Mouse (Mus musculus) c-Kit-negative CD71-positive TER-119-positive erythroid progenitor cells, embryonic 14.5 days (primary cell): ENCODE results near the gene Mrs2.

ENCODE experiments used
- DNase-seq: peaks from one replicate; pipeline ENCODE4 v3.0.0-alpha.2; 2013; ENCODE audit warnings: low read depth, low spot score

Mrs2 gene

DNA sequence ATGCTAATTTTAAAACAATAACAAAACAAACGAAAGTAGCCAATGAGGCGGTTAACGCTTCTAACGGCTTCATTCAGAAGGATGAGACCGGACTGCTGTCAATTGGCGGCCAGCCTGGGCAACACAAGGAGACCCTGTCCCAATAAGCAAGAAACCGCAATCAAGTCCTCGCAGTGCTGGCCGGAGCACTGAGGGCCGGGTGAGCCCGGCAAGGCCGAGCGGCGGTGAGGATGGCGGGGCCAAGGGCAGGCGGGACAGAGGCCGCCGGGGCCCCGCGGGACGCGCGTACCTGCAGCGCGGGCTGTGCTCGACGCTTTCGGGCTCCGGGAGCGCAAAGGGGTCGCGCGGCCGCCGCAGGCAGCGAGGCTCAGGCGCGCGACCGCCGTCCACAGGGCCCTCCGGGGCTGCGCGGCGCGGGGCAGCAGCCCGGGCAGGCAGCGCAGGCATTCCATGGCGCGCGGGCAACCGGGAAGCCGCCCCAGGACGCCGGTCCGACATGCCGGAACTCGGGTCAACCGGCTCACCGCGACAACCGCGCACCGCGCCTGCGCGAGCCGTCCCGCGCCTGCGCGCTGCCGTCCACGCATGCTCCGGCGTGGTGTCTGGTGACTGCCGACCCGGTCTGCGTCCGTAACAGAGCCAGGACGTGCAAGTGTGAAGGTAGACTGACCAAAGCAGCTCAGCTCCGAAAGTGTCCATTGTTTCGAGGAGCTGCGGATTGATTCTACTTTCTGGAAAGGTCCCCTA, at the start of gene Mrs2:
TSS of gene Mrs2 (minus strand) at position 587 of the 747 bp plus-strand sequence.
- DNase-seq: peak; percentile 74

GRCm38 (mm10) chr13:25069765-25070164, 49.6 kb upstream of the Mrs2 start:
- DNase-seq: no peak

DNA sequence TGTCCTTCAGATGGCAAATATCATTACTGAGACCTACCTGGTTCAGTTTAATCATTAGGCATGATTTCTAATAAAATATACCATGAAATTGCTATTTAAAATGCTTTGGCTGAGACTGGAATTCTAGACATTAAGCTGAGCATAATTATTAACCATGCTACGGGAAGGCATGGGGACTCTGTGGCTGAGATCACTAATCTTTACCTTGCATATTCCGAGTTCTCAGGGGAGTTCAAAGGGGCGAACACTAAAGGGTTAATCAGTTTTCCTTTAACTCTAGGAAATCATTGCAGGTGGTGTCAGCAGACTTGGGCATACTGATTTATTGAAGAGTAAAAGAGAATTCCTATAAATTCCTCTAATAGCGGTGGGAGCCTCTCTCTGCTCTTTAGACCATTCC, 47.0 kb upstream of the Mrs2 start:
- no peak for DNase-seq

- DNase-seq: no peak
Measured at GRCm38 (mm10) chr13:25066659-25067058, 46.5 kb upstream of the Mrs2 start.

GRCm38 (mm10) chr13:25055873-25056667, 35.9 kb upstream of the Mrs2 start, which contains the start of gene Dcdc2a:
TSS of gene Dcdc2a (plus strand) at chr13:25056004.
- no peak for DNase-seq

- no peak for DNase-seq
Measured at GRCm38 (mm10) chr13:25055111-25055554, 35.0 kb upstream of the Mrs2 start.

DNA sequence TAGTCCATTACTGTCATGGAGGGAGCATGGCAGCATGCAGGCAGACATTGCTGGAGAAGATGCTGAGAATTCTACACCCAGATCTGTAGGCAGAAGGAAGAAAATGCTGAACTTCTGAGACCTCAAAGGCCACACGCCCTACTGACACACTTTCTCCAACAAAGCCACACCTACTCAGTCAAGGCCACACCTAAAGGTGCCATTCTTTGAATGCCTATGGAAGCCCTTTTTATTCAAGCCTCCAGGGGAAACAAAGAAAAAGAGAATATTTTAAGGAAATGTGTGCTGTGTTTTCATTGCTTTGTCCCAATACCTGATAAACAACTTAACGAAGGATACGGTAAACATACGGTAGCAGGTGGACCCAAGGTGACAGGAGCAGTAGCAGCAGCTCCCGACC, 32.5 kb upstream of the Mrs2 start:
- DNase-seq: no peak

GRCm38 (mm10) chr13:25039488-25039887, 19.3 kb upstream of the Mrs2 start:
- no peak for DNase-seq

DNA sequence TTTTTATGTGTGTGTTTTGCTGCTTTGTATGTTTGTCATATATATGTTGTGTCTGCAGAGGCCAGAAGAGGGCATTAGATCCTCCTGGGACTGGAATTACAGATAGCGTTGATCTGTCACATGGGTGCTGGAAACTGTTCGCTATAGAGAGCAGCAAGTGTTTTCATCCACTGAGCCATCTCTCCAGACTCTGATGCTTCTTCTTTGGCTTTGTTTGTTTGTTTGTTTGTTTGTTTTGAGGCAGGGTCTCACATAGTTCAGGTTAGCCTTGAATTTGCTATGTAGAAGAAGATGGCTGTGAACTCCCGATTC, 6.9 kb upstream of the Mrs2 start:
- DNase-seq: no peak

GRCm38 (mm10) chr13:25026409-25027113, 6.4 kb upstream of the Mrs2 start:
- no peak for DNase-seq

GRCm38 (mm10) chr13:25024655-25025054, 4.5 kb upstream of the Mrs2 start:
- no peak for DNase-seq

DNA sequence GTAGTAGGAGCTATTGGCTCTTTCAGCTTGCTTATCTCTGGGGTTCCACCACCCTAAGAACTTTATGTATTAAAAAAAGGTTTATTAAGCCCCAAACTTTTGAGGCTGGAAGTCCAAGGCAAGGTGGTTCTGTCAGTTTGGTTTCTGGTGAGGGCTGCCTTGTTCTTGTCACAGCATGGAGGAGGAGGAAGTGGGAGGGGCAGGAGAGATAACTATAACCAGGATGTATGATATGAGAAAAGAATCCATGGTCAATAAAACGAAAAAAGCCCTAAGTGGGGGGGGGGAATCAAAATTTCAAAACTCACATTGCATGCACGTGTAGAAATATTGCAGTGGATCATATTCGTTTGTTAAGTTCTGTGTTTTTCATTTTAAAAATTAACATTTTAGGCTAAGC, 3.0 kb upstream of the Mrs2 start:
- no peak for DNase-seq

GRCm38 (mm10) chr13:25022386-25022785, 2.2 kb upstream of the Mrs2 start:
- DNase-seq: no peak

- DNase-seq: no peak
Measured at GRCm38 (mm10) chr13:25020540-25020892, 337 bp upstream of the Mrs2 start.

DNA sequence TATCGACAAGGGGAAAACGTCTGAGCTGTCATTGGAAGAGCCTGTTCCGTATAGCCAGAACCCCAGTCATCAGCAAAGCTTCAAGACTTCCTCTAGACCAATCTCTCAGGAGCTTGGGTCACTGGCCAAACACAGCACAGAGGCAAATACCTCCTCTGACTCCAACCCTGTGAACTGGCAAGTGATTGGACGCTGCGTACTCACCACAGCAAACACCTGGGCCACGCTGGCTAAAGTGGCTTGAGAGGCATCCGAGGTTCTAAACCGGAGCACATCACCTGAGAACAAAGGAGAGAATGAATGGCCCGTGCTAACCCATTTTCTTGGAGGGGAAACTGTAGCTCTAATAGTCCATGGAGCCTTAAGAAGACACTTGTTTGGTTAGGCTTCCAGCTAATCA, 1.9 kb downstream of the Mrs2 start:
- no peak for DNase-seq

DNA sequence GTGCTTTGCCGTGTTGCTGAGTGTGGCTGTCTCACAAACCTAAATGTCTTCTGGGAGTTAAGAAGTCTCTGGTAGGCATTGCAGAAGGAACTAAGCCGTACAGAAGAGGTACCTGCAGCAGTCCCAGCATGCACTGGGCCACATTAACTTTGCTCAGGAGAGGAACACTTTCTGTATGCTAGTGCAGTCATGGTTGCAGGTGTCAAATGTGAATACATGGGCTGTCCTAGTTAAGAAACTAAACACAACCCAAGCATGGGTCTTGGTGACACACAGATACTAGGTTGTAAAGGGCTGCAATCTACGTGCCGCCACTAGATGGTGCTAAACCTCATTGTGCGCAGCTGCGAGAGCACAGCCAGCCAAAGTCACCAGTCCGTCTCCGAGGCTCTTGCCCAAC, 13.1 kb downstream of the Mrs2 start:
- DNase-seq: peak; percentile 26

- no peak for DNase-seq
Measured at GRCm38 (mm10) chr13:25002965-25003364, 17.2 kb downstream of the Mrs2 start.

DNA sequence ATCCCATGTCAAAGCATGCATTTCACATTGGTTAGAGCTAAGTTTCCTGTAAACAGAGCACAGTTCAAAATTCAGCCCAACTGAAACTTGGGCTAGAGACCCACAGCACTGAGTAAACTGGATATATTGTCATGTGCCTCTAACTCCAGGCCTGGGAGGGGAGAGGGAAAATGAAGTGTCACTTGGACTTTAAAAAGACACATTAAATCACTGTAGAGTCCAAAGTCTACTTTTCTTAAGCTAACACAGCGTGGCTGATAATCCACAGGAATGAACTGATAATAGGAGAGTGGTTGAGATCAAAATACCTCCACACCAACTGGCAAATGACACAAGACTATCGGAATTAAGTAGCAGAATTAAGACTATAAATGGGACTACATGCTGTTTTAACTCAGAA, 20.6 kb downstream of the Mrs2 start:
- no peak for DNase-seq

GRCm38 (mm10) chr13:24993160-24993559, 27.0 kb downstream of the Mrs2 start:
- DNase-seq: no peak

DNA sequence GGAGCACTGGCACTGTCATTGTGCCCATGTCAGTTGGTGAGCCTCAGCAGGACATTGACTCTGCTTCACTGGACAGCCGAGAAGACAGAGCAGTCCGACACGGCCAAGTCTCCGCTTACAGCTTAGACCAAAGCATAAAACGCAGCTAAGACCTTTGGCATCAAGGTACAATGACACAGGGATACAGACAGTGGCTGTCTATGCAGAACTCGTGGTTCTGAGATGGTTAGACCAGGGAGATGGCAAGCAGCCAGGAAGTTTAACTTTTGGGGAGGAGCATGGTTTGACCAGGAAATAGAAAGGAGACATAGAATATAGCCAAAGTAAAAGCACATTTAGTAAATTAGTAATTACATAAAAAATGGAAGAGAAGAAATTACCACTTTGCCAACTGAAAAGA, 31.2 kb downstream of the Mrs2 start:
- no peak for DNase-seq

GRCm38 (mm10) chr13:24988391-24988790, 31.8 kb downstream of the Mrs2 start:
- DNase-seq: no peak

GRCm38 (mm10) chr13:24985435-24985834, 34.7 kb downstream of the Mrs2 start:
- DNase-seq: no peak

- no peak for DNase-seq
Measured at GRCm38 (mm10) chr13:24981031-24981430, 39.1 kb downstream of the Mrs2 start.
